Mouse (Mus musculus): ENCODE data around the gene Srrm4.

The Srrm4 gene

DNA sequence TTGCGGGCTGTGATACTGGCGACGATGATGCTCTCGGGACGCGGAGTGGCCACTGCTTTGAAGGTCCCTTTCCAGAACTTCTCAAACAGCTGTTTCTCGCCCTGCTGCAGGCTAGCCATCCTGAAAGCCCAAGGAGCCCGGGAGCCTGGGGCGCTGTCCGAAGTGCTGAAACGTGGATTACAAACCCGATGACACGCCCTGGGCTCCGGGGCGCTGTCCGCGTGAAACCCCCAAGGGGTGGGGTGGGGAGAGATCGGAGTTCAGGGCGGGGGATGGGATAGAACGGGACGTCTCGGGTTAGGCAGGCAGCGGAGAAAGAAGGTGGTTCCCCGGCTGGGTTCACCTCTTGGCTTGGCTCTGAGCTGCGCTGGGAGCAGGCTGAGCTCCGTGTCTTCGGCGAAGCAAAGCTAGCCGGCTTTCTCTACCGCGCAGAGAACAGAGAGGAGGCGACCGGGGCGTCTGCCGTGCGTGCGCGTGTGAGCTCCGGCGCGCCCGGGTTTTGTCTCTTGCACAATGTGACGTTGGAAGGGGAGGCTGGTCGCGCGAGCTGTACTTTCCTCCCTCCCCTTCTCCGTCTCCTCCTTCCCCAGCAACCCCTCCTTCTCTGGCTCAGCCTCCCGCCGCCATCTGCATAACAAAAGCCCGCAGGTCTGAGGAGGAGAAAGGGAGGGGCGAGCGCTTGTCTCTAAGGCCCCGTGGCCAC is at the start of gene Srrm4:
Srrm4 (minus strand) TSS at position 472 of the 703 bp plus-strand sequence.
- DNase-seq (ENCODE audit: low spot score), result peak; percentile 55

DNA sequence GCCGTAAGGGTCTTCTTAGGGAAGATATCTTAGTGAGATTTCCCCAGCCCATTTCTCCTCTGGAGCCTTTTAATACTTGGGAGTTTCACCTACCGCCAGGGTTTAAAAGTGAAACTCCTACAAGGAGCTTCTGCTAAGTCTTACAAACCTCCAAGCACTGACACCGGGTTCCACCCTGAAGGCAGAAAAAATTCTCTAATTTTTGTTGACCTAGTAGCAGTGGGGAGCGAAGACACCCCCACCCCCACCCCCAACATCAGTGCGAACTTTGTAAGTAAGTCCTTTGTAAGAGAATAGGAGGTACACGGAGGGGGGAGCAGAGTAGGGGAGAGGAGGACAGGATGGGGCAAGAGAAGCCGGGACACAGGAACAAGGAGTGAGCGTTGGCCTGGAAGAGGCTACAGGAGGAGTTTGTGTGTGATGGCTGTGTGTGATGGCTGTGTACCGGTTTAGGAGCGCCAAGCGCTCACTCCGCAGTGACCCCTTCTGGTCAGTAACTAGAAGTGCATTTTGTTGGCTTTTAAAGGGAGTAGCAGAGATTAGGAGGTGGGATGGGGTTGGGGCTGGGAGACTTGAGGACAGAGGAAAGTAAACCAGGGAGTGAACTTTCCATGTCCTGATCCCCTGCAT is 1.3 kb upstream of the Srrm4 start:
- DNase-seq (ENCODE audit: low spot score), result no peak

DNA sequence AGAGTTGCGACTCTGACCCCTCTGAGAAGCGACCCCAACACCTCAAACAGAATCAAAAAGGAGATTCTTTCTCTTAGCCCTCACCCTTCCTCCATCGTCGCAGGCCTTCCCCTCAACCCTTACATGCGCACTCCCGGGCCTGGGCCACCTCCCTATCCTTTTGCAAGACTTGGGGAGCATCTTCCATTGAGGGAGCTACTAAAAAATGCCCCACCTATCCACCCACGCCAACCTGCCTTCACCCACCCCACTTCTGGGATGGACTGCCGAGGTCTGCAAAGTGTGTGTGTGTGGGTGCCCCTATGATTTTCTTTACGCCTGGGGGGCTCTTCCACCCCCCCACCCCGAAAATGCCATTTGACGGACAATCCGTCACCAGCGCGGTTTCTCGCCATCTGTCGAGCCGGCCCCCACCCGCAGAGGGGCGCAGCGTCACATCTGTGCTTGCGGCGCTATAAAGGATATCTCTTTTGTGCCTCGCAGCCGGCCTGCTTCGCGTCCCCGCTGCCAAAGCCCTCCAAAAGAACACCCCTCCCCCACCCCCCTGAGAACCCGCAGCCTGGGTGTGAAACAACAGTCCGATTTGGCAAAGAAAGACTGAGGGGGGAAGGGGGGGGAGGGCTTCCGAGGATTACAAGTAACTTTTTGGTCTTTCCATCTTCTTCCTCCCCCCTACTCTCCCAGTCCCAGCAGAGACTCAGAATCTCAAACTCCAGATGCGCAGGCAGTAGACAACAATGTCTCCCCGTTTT is 608 bp upstream of the Srrm4 start:
- no peak for DNase-seq (ENCODE audit: low spot score)

DNA sequence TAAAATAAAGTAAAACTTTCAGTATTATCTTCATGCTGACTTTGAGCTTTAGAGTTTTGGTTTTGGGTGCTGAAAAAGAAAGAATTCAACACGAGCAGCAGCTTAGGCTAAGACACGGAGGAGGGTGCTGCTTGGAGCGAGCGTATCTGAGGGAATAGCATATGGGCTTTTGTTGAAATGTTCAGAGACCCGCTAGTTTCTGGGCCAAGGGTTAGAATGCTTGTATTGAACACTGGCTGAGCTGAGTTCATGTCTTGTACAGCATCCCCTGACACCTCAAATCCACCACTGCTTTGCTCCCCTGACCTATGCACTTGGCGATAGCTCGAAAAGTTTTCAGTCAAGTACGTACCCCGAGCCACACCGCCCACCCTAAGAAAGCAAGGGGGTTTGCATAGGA is 919 bp downstream of the Srrm4 start:
- no peak for DNase-seq (ENCODE audit: low spot score)

DNA sequence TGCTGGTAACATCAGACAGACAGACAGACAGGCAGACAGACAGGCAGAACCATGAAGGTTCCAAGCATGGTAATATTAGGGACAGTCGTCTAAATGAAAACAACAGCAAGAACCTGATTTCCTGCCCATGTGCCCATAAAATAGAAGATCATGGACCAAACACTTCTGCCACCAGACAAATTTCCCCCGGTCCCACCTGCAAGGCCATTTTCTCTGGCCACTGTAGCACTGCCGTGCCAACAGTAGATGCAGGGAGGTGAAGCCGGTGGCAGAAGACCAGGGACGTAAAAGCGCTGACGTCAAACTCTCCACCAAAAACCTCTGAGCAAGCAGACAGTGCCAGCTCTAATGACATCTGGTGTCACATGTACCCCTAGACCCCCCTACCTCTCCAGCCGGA is 2.0 kb downstream of the Srrm4 start:
- DNase-seq (ENCODE audit: low spot score), result no peak

DNA sequence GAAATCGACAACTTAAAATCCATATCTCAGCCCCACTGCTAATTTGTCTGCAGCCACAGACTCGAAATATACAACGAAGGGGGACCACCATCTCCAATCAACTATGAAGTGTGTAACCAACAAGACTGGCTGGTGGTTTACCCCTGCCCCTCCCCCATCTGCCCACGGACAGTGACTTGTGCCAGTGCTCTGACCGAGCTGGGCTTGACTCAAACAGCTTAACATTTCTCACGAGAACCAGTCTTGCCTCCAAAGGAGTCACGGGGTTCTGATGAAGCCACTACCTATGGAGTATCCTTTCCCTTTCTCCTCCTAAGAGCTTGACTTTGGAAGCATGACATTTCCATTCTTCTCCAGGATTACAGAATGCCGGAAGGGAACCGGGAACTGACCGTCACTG is 2.8 kb downstream of the Srrm4 start:
- no peak for DNase-seq (ENCODE audit: low spot score)

DNA sequence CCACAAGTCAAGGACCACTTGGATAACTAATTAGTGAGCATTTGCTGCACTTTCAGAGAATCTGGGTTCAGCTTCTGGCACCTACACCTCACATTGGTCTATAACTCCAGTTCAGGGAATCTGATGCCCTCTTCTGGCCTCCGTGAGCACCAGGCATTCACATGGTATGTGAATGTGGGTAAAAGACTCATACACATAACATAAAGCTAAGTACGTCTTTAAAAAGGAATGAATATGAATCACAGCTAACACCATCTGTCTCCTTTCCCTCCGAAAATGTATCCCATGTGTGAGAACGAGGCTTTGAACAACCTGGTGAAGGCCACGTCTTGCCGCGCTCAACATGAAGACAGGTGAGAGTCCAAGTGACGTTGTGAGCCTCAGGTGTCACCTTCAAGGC is 12.1 kb downstream of the Srrm4 start:
- no peak for DNase-seq (ENCODE audit: low spot score)

DNA sequence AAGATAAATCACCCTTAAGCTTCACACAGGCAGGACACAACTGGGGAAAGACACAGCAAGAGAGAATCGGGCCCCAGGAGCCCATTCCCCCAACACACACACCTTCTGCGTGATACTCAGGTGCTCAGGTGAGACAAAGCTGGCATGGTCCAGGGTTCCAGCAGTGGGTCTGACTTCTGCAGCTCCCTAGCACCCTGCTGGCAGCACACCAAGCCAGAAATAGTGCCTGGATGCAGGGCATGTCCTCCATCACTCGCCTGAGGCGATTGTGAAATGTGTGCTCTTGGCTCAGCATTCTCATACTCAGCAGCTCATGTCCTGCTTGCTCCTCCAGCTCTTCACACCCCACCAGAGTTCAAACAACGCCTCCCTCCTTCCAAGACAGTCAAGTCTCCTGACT is 14.5 kb downstream of the Srrm4 start:
- DNase-seq (ENCODE audit: low spot score), result no peak

DNA sequence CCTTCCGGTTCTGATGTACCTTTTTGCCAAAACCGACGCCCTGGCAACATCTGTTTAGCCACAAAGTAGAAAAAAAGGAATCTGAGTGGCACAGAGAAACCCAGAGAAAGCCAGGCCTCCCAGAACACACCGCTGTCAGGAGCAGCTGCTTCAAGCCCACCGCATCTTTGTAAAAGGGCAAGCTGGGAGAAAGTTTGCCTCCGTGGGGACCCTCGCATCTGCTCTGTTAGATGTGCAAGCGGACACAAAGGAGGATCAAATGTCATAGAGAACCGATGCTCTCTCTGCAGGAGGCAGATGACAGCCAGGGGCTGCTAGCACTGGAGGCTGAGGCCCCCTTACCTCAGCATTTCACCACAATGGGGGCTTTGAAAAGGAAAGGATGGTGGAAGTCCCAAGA is 18.3 kb downstream of the Srrm4 start:
- DNase-seq (ENCODE audit: low spot score), result no peak

DNA sequence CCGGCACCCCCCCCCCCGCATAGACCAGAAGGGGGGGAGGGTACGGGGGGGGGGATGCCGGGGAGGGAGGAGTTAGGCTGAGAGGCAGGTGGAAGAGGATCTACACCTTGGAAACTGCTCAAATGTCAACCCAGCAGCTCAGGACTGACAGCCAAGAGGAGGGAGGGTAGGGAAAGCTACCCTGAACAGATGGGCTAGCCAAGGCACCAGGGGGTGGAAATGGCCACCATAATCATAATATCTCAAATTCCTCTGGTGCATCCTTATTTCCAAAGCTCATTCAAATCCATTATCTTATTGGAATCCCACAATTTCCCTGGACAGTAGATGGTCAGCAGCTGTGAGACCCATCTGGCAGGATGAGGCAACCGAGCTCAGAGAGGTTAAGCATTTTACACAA is 19.7 kb downstream of the Srrm4 start:
- no peak for DNase-seq (ENCODE audit: low spot score)

DNA sequence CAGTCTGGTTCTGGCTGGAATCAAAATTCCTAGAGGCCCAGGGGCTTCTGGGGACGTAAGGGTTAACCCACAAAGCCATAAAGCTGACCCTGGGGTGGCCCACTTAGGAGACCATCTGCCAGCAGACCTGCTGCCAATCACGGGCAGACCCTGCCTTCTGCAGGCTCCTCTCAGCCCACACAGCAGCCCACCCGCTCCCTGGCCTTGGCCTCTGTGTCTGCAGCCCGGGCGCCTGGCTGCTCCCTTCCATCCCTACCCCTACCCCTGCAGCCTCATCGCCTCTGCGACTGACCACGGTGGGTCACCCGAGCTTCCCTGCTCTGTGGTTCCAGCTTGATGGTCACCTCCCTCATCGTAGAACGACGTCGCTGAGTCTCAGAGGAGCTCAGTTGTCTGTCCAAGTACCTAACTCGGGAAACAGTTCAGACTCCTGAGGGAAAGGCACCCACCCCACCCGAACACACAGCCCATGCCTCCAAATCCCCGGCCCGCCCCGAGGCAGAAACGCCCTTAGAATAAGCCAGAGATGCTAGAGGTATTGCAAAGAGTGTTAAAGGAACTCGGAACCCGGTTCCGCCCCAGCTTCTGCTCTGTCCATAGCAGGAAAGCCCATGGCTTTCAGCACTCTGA is 20.3 kb downstream of the Srrm4 start:
- no peak for DNase-seq (ENCODE audit: low spot score)

DNA sequence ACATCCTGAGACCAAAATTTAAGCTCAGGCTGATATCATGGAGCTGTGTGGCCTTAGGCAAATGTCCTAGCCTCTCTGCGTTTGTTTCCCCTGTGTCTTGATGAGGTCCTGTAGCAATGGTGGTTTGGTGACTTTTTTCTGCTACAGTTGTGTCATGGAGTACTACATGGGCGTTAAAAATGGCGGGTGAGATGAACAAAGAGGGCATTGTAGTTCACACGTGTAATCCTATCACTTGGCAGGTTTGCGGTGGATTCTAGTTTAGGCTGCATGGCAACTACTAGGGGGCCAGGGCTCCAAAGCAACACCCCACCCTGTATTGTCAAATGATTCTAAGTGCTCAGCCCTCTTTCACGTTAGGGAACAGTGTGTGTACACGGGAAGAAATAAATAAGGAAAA is 21.1 kb downstream of the Srrm4 start:
- DNase-seq (ENCODE audit: low spot score), result no peak

DNA sequence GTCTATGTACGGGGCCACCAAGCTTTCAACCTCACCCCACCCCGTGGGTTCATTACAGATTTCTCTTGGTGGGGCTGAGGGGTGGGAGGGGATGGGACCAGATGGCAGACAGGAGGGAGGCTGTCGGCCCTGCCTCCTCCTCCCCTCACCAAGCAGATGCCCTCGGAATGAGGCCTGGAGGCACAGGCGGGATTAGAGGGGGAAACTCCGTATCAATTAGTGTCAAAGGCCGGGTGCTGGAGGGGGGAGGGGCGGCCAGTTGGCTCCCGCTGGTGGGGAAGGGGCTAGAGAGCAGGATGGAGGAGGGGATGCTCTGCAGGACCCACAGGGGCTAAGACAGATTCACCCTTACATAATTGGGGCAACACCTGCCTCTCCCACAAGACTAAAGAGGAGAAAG is 22.0 kb downstream of the Srrm4 start:
- DNase-seq (ENCODE audit: low spot score), result no peak

DNA sequence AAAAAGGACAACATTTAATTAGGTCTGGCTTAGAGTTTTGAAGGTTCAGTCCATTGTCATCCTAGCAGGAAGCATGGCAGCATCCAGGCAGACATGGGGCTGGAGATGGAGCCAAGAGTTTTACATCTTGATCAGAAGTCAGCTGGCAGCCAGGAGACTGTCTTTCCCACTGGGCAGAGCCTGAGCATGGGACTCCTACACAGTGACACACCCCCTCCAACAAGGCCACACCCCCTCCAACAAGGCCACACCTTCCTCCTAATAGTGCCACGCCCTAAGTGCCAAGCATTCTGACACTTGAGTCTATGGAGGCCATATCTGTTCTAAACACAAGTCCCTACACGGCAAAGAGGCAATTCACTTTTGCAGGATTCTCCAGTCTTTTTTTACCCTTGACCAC is 23.6 kb downstream of the Srrm4 start:
- no peak for DNase-seq (ENCODE audit: low spot score)

DNA sequence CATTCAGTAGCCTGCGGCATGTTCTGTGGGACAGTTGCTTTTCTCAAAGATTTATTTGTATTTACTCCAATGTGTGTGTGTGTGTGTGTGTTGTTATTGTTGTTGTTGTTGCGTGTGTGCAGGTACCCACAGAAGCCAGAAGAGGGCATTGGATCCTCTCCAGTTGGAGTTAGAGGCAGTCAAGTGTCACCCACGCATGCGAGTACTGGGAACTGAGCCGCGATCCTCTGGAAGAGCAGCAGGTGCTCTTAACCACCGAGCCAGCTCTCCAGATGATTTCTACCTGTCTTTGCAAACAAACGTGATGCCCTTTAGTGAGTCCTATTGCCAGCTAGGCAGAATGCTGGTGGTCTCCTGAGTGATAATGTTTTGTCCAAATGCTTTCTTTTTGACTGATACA is 24.3 kb downstream of the Srrm4 start:
- no peak for DNase-seq (ENCODE audit: low spot score)

DNA sequence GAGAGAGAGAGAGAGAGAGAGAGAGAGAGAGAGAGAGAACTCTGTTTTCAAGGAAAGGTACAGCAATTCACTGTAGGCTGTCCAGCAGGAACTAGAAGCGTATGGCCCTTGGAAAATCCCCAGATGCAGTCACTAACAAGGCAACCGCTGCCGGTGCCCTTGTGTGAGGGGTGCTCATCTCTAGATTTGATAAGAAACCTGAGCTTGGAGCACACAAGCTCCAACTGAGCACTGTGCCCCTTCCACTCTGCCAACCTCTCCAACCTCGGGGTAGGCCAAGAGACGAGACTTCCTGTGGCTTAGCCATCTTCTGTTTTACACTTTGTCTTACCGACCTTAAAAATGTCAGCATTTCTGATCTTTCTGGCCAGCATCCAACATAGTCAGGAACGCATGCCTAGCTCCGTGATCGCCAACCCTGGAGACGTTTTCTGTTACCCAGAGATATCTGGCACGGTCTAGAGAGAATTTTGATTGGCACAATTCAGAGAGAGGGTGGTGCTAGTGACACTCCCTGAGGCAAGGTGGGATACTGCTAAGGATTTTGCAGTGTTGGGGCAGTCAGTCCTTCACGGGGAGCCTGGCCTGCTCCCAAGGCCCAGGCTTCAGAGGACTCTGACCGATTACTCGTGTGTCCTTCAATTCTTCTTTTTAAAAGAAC is 25.1 kb downstream of the Srrm4 start:
- DNase-seq (ENCODE audit: low spot score), result no peak

DNA sequence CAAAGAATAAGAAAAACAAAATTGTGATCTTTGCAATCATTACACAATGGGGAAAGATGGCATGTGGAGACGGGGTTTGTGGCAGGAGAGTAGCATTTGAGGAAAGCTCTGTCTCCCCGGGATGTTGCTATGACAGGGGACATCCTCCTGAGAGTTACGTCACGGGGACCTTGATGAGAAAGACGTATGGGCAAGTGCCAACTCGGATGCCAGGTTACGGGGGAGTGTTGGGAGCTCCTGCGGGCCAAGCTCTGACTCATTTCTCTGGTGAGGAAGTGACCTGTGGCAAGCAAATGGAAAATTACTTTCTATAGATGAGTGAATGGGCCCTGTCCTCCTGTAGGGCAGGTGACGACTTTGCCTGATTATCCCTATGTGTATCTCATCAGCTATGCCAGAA is 26.0 kb downstream of the Srrm4 start:
- no peak for DNase-seq (ENCODE audit: low spot score)

DNA sequence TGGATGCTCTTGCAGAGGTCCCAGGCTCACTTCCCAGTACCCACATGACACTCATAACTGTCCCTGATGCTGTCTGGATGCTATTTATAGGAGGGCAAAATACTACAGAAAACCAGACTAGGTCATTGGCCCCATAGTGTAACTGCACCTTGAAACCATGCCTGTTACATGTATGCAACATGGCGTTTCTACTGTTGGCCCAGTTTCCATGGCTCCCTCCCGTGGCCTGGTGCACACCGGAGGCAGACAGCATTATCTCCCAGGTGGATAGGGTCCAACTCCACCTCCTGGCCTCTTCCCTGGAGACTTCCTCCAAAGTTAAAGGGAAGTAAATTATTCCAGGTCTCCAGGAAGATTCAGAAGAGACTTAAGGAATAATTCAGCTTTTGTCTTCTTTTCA is 27.2 kb downstream of the Srrm4 start:
- no peak for DNase-seq (ENCODE audit: low spot score)

DNA sequence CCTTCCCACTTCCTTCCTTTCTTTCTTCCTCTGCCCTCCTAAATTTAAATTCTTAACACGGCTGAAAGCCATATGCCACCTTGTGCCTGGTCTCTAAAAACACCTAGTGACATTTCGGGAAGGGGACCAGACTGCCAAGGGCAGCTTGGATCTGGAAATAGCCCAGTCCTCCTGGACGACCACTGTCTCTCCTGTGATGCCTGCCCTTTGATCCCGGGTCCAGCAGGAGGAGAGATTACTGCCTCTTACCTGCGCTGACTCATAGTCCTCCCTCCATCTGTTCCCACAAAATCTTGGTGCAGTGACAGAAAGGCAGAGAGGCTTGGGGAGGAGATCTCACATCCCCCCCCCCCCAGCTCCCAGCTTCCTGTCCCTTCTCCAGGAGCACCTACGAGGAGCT is 27.9 kb downstream of the Srrm4 start:
- no peak for DNase-seq (ENCODE audit: low spot score)

DNA sequence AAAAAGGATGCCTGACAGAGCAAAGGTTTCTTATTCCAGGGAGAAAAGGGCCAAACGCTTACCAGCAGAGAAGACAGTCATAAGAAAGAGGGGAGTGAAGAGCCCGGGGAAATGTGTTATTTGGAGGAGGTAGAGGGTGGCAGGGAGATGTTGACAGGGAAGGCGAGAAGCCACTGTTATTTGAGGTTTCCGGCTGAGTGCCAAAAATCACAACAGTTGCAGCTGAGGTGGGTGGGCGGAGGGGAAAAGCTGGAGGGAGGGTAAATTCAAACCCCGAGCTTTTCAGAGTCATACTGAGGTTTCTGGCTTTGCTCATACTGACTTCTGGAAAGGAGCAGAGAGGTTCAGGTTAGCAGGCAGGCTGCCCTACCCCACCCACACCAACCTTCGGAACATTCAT is 32.5 kb downstream of the Srrm4 start:
- no peak for DNase-seq (ENCODE audit: low spot score)

DNA sequence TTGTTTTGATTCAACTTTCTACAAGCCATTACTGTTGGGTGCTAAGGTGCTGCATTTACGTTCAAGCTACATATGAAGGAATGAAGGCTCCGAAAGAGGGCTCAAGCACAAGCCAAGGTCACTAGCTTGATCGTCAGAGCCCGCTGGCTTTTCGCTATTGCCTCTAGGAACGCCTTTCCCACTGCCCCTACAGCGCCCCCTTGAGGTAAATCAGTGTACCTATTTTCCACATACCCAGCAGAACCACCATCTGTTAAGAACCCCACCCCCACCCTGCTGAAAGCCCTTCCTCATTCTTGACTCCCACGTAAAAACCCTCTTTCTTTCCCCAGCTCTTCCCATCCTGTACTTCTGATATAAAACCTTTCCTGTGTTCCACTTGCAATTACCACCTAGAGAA is 35.0 kb downstream of the Srrm4 start:
- no peak for DNase-seq (ENCODE audit: low spot score)

DNA sequence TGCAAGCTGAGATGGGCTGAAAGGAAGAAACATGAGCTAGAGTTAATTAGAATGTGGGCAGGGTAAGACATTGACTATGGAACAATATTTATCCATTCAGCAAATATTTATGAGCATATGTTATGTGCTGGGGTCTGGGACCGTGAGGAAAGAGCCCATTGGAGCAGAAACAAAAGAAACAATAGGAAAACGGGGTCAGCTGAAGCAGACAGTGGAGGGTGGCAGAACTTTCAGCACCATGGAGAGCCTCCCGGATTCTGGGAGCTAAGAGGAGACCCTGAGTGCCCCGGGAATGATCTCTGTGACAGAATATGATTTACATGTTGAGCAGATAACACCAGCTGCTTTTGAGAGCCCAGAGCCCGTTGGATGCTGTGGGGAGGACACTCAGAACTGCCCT is 37.7 kb downstream of the Srrm4 start:
- peak; percentile 6 for DNase-seq (ENCODE audit: low spot score)

DNA sequence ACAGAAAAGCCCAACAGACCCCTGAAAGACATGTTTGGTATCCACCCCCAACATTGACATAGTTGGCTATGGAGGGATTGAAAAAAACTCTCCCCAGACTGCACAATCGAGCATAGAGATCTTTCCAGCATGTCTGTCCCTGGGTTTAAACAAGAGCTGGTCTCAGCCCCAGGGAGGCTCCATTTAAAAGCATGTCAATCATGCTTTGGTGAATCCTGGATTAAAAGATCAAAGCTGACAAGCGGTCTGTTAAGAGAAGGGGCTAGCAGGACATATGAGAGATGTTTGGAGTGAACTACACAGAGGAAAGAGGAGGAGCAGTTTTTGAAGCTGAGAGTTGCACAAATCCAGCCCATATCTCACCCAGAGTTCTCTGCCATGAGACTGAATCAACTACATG is 38.5 kb downstream of the Srrm4 start:
- DNase-seq (ENCODE audit: low spot score), result no peak
